Mouse (Mus musculus): ENCODE results near the gene Neu3.
"Not testable (repeated sequence)": the region's sequence is repeated elsewhere in the genome, so short reads cannot be mapped to it uniquely, and the experiment has no call there.

The Neu3 gene

GRCm38 (mm10) chr7:99833846-99834222 is 5.6 kb upstream of the Neu3 start:
- DNase-seq (ENCODE audit: low read depth): peak; percentile 85

DNA sequence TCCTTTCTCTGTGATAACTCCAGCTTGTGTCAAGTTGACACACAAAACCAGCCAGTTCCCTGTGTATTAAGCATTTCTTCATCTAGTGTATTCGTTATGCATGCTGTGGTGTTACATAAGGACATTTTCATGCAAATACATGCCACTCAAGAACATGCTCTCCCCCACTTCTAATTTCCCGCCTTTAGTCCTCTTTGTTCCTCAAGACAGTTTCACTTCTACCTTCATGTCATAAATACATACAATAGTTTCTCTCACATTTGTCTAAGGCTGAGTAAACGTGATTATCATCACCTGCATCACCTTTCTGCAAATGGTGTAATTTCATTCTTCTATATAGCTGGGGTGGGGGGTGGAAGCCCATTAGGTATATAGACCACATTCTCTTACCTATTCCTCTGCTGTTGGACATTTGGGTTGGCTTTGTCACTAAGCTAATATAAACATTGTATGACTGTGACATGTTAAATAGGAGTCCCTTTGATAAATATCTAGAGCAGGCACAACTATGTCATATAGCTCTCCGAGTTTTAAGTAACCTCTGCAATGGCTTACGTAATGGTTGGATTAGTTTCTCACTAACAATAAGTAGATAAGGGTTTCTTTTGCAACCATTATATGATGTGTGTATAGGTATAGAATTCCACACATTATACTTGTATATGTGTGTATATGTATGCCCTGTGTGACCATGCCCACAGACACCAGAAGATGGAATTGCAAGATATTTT is 5.1 kb upstream of the Neu3 start:
- peak; percentile 53 for DNase-seq (ENCODE audit: low read depth)

- DNase-seq (ENCODE audit: low read depth): no peak
These were observed 2.1 kb downstream of the Neu3 start for GRCm38 (mm10) chr7:99826096-99826495.

- DNase-seq (ENCODE audit: low read depth): no peak
These were observed 2.7 kb downstream of the Neu3 start for GRCm38 (mm10) chr7:99825511-99825910.

DNA sequence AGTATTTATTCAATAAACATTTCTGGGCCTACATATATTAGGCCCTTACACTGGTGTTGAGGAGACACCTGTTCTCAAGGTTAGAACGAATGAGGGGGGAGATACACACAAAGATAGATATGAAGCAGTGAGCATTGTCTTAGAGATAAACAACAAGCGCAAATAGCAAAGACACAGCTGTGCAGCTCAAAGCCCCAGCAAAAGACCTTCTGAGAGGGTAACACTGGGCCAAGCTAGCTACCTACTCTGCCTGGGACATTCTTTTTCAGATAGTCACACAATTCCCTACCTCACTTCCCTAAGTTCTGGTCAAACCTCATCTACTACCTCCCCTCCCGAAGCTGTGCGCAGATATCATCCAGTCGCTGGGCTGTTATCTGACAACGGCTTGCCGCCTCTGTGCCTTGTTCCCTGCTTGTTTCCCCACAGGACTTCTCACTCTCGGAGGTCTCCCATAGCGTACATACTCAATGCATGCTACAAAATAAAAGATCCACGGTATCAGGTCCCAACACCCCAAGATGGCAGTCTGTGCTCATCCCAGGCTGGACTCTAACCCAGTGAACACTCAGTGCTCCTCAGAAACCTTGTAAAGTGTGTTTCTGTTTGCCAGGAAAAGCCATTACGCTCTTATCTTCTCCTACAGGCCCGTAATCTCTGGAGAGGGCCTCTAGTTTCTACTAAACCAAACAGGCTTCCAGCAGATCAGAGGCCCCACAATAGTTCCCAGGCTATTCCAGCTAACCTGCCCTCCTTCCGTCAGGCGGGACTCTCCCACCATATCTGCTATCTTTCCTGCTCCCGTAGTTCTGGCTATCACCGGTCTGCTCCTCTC is 3.4 kb downstream of the Neu3 start:
- no peak for DNase-seq (ENCODE audit: low read depth)

- peak; percentile 71 for DNase-seq (ENCODE audit: low read depth)
These were observed 5.1 kb downstream of the Neu3 start for GRCm38 (mm10) chr7:99823045-99823663.

DNA sequence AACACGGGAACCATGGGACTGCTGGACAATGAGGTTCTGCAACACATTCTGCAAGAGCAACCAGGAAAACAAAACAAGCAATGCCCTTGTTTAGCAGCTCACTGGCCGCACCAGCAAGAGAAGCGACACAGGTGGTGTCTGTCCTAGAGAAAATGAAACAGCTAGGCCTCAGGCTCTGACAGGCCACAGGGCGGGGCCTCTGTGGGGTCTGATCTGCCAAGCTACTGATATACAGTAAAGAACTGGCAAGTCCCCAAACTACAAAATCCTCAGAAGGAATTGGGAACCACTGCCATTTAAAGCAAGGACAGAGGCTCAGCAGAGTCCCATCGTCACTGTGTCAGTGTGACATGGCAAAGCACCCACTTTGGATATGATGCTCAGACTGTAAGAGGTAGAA is 5.8 kb downstream of the Neu3 start:
- peak; percentile 77 for DNase-seq (ENCODE audit: low read depth)

GRCm38 (mm10) chr7:99821953-99822352 is 6.3 kb downstream of the Neu3 start:
- DNase-seq (ENCODE audit: low read depth): no peak

DNA sequence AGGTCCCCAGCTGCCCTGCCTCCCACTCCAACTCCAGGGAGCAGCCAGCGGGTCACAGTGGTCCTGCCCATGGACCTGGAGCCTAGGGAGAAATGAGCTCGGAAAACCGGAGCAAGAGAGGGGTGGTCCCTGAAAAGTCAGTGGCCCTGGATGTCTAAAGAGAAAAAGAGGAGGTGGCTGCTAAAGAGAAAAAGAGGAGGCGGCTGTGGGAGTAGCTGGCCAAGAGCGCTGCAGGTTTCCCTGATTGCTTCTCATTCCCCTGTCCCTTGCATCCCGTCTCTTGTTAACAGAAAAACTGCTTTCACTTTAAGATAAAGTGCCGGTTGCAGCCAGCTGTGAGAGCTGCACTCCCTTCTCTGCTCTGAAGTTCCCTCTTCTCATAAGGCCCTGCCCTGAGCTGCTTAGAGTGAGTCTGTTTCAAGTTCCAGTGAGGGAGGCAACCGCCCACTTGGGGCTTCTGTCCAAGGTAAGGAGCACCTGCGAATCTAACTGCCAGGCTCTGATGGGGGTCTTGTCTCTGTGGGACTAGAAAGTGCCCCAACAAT is 10.0 kb downstream of the Neu3 start:
- peak; percentile 65 for DNase-seq (ENCODE audit: low read depth)

GRCm38 (mm10) chr7:99813394-99813793 is 14.8 kb downstream of the Neu3 start:
- peak; percentile 77 for DNase-seq (ENCODE audit: low read depth)

- no peak for DNase-seq (ENCODE audit: low read depth)
These were observed 16.6 kb downstream of the Neu3 start for GRCm38 (mm10) chr7:99811661-99812060.

- DNase-seq (ENCODE audit: low read depth): no peak
These were observed 17.4 kb downstream of the Neu3 start for GRCm38 (mm10) chr7:99810814-99811213.

- DNase-seq (ENCODE audit: low read depth): not testable (repeated sequence)
These were observed 21.2 kb downstream of the Neu3 start for GRCm38 (mm10) chr7:99807043-99807442.

GRCm38 (mm10) chr7:99805340-99805739 is 22.9 kb downstream of the Neu3 start:
- DNase-seq (ENCODE audit: low read depth): no peak

DNA sequence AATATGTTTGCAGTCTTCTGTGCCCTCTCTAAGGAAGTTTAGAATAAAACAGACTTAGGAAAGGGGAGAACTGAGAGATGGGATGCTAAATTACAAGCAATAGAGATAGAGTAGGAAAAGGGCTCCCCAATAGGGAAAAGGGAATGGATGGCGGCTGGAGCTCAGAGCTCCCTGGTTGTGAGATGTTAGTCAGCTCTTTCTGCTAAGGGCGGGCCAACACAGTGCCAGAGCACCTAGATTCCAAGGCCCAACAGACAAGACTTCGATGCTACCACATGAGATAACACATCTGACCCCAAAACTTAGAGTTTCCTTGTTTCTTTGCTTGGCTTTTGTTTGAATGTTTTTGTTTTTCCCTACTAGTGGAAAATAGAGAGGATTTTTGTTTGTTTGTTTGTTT is 24.2 kb downstream of the Neu3 start:
- not testable (repeated sequence) for DNase-seq (ENCODE audit: low read depth)

- no peak for DNase-seq (ENCODE audit: low read depth)
These were observed 24.7 kb downstream of the Neu3 start for GRCm38 (mm10) chr7:99803535-99803934.

- no peak for DNase-seq (ENCODE audit: low read depth)
These were observed 29.1 kb downstream of the Neu3 start for GRCm38 (mm10) chr7:99799118-99799517.

- peak; percentile 91 for DNase-seq (ENCODE audit: low read depth)
These were observed 30.1 kb downstream of the Neu3 start for GRCm38 (mm10) chr7:99797911-99798647.

DNA sequence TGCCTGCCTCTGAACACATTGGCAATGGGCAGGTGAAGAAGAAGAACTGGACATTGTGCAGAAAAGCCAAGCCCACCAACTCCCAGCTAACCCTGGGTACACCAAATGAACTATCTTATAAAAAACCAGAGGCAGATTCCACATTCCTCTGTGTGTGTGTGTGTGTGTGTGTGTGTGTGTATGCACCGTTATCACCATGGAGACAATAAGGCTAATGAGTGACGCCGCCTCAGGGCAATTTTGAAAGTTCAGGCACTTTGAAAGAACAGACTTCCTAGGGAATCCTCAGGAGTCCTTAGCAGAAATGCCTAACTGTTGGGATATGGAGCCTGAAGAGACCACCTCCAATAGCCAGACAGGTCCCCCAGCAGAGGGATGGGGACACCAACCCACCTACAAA is 31.0 kb downstream of the Neu3 start:
- no peak for DNase-seq (ENCODE audit: low read depth)

DNA sequence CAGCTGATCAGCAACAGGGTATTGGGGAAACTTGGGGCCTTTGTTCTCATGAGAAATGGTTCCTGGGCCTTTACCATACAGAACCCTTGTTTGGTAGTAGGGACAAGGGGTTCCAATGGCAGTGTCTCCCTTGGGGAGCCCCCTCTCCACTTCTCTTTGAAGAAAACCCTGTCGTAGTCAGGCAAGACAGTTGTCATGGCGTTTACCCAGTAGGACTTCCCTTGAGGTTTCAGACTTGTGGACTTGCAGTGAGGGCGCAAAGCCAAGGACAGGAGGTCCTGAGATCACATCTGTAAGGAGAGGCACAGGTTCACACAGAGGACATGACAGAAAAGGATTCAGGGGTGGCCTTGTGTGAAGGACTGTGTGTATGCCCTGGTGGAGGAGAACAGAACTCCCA is 31.7 kb downstream of the Neu3 start:
- DNase-seq (ENCODE audit: low read depth): no peak

GRCm38 (mm10) chr7:99795192-99795981 is 32.8 kb downstream of the Neu3 start:
- peak; percentile 77 for DNase-seq (ENCODE audit: low read depth)
